Mouse (Mus musculus) liver, embryonic 11.5 days (tissue): ENCODE data around the gene Cybc1. TPM values are rescaled to one million over a fixed set of nuclear protein-coding genes. Genes with fewer than 3 reads are reported as not detected.
A peak's percentile ranks its signal among the peaks of the same experiment; 100 is the strongest.

Experiments
- ATAC-seq: fragments of 200-750 bp; cut with Nextera tagmentation; replicated peaks from 2 replicates; pipeline ENCODE4 v1.8.0; 2017; ENCODE audit warnings: moderate number of reproducible peaks, mild to moderate bottlenecking, moderate TSS enrichment, moderate library complexity; ENCODE audit not compliant: low FRiP score
- DNase-seq: peaks from one replicate; pipeline ENCODE4 v3.0.0-alpha.2; 2017; ENCODE audit warnings: low spot score
- H3K27ac ChIP-seq: fragments of 300-500 bp; sonication (generic); 2 replicates; pipeline ENCODE4 v1.5.1; 2014; ENCODE audit warnings: mild to moderate bottlenecking, low read depth, low read length, control low read depth
- H3K27me3 ChIP-seq: fragments of 300-500 bp; sonication (generic); replicated peaks from 2 replicates; pipeline ENCODE4 v1.6.1; 2014; ENCODE audit warnings: low read length, mixed read lengths; ENCODE audit not compliant: control insufficient read depth, insufficient read depth
- H3K36me3 ChIP-seq: fragments of 300-500 bp; sonication (generic); 2 replicates; pipeline ENCODE4 v1.6.1; 2014; ENCODE audit warnings: mild to moderate bottlenecking, low read length, moderate library complexity, mixed read lengths; ENCODE audit not compliant: control insufficient read depth, insufficient read depth
- H3K4me1 ChIP-seq: fragments of 300-500 bp; sonication (generic); replicated peaks from 2 replicates; pipeline ENCODE4 v1.6.1; 2014; ENCODE audit warnings: low read length, mixed read lengths; ENCODE audit not compliant: control insufficient read depth, insufficient read depth
- H3K4me2 ChIP-seq: fragments of 300-500 bp; sonication (generic); 2 replicates; pipeline ENCODE4 v1.6.1; 2014; ENCODE audit warnings: mild to moderate bottlenecking, control low read depth, moderate library complexity
- H3K4me3 ChIP-seq: fragments of 300-500 bp; sonication (generic); 2 replicates; pipeline ENCODE4 v1.5.1; 2014; ENCODE audit warnings: low read depth, low read length, control low read depth
- H3K9ac ChIP-seq: fragments of 300-500 bp; sonication (generic); 2 replicates; pipeline ENCODE4 v1.6.1; 2014; ENCODE audit warnings: low read depth, low read length, control low read depth
- H3K9me3 ChIP-seq: fragments of 300-500 bp; sonication (generic); 2 replicates; pipeline ENCODE4 v1.6.1; 2016; ENCODE audit warnings: low read length, inconsistent platforms, mixed read lengths; ENCODE audit not compliant: control insufficient read depth
- WGBS: fragments of 180-500 bp; shearing (Covaris S2); extraction: QIAGEN DNeasy Blood & Tissue Kit; methylation state at CpG from one replicate; pipeline ENCODE4 v1.1.7; 2014; 5-methylcytosine and 5-hydroxymethylcytosine counted together
- polyA plus RNA-seq: library from polyadenylated mRNA; unstranded; fragments of >200 nt; fragmentation: Nextera tagmentation; extraction: Ambion mirVana; gene quantifications from 2 replicates; pipeline ENCODE4 v1.2.1, GENCODE M21; 2014

Cybc1 gene
- polyA plus RNA-seq, 1 experiment from 2014 or later, result 35.1 TPM

GRCm38 (mm10) chr11:121237345-121238128 is 8.4 kb upstream of the Cybc1 start:
- Histone ChIP-seq H3K27me3 (no peaks in the 10 kb centered on the region), H3K9ac (peak overlapping the region; percentile 84), H3K4me3 (peak overlapping the region; percentile 91), H3K9me3 (no peaks in the 10 kb centered on the region), H3K4me1 (peaks cover 30% of the 10 kb centered on the region), H3K4me2 (peak overlapping the region; percentile 80), H3K27ac (peak overlapping the region; percentile 99), H3K36me3 (peaks cover 11% of the 10 kb centered on the region)
- no peak for DNase-seq
- WGBS, result 5% methylated on average over 28 of the region's 28 CpGs
- ATAC-seq, result peak; percentile 19; the same call in 1 of the 2 replicates

GRCm38 (mm10) chr11:121236564-121237344 is 7.6 kb upstream of the Cybc1 start, which contains the start of gene Narf:
TSS of gene Narf (plus strand) at chr11:121237253.
- peak within 1 kb of the TSS; percentile 80 for H3K4me2 ChIP-seq
- H3K27me3 ChIP-seq, result no peaks in the 10 kb centered on the region
- H3K9me3 ChIP-seq, result no peaks in the 10 kb centered on the region
- WGBS, result under 1% methylated on average over 50 of the region's 50 CpGs
- H3K9ac ChIP-seq, result peak within 1 kb of the TSS; percentile 84
- DNase-seq (peak; percentile 99), ATAC-seq (peak; percentile 96)
- peak within 1 kb of the TSS; percentile 91 for H3K4me3 ChIP-seq
- H3K4me1 ChIP-seq, result peaks cover 36% of the 10 kb centered on the region
- H3K27ac ChIP-seq, result peak within 1 kb of the TSS; percentile 99
- H3K36me3 ChIP-seq, result peaks cover 5% of the 10 kb centered on the region; the same call in 1 of the 2 replicates

GRCm38 (mm10) chr11:121235475-121236238 is 6.5 kb upstream of the Cybc1 start:
- no peak for DNase-seq

DNA sequence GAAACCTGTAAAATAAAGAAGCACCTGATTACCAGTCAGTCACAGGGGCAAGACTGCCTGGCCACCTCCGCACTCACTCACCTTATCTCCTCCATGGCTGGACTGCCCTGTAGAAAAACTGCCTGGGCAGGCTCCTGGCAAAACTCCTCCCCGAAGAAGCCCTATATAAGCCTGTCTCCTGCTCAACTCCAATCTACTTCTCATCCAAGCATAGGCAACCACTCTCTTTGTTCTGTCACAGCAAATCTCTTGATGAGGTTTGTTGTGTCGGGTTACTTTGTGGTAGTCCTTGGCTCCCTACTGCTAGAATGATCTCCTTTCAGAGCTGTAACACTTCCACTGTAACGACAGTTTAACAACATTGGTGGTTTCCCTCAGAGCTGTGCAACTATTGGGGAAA is 3.6 kb upstream of the Cybc1 start:
- H3K4me3 ChIP-seq, result no peak overlapping the region
- DNase-seq (no peak), ATAC-seq (no peak)
- H3K9me3 ChIP-seq, result no peaks in the 10 kb centered on the region
- H3K36me3 ChIP-seq, result no peaks in the 10 kb centered on the region
- no peaks in the 10 kb centered on the region for H3K27me3 ChIP-seq
- H3K27ac ChIP-seq, result no peak overlapping the region; the same call in 1 of the 2 replicates
- H3K4me1 ChIP-seq, result peaks cover 41% of the 10 kb centered on the region
- H3K4me2 ChIP-seq, result peak overlapping the region; percentile 12; the same call in 1 of the 2 replicates
- 27% methylated on average over 4 of the region's 4 CpGs for WGBS
- H3K9ac ChIP-seq, result 0 out of 2 replicates have a peak overlapping the region, but pooled peaks have one; percentile 40

More at GRCm38 (mm10) chr11:121235475-121236238, 6.5 kb upstream of the Cybc1 start:
- H3K36me3 ChIP-seq, result 0 out of 2 replicates have a peak, but pooled peaks cover 4% of the 10 kb centered on the region
- no peaks in the 10 kb centered on the region for H3K9me3 ChIP-seq
- no peaks in the 10 kb centered on the region for H3K27me3 ChIP-seq
- peaks cover 42% of the 10 kb centered on the region for H3K4me1 ChIP-seq
- H3K4me2 ChIP-seq, result peak overlapping the region; percentile 66
- no peak for ATAC-seq
- WGBS, result 22% methylated on average over 9 of the region's 9 CpGs
- H3K27ac ChIP-seq, result peak overlapping the region; percentile 99
- H3K9ac ChIP-seq, result peak overlapping the region; percentile 84
- peak overlapping the region; percentile 91 for H3K4me3 ChIP-seq

DNA sequence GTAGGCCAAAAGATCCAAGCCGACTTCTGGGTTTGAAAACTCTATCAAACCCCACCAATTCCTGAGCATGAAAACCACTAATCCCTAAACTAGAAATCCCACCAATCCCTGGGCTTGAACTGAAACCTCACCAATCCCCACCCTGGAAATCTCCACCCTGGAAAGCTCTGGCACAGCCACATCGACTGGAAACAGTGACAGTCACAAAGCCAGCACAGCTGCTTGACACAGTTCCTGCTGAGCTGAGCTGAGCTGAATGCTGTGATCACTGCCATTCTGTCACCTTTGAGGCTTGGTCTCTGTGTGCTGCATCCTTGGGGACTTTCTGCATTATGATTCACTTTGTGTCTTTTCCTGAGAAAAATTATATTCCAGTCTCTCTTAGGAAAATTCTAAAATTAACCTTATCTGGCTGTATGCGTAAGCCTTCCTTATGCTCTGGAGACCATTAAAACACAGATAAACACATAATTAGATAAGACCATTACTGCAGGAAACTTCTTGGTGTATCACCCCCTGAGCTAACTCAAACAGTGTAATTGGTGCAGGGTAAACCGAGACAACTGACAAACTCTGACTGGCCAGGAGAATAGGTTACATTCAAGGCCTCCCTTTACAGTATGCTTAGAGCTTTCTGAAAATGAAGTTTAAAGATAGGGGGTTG is 2.6 kb upstream of the Cybc1 start:
- DNase-seq, result no peak
- peaks cover 43% of the 10 kb centered on the region for H3K4me1 ChIP-seq
- no peak overlapping the region for H3K4me3 ChIP-seq
- no peaks in the 10 kb centered on the region for H3K9me3 ChIP-seq
- ATAC-seq, result no peak
- H3K27me3 ChIP-seq, result no peaks in the 10 kb centered on the region
- peak overlapping the region; percentile 80 for H3K27ac ChIP-seq
- 38% methylated on average over 4 of the region's 4 CpGs for WGBS
- H3K9ac ChIP-seq, result no peak overlapping the region
- no peaks in the 10 kb centered on the region for H3K36me3 ChIP-seq
- no peak overlapping the region for H3K4me2 ChIP-seq

- no peak overlapping the region for H3K9ac ChIP-seq
- H3K36me3 ChIP-seq, result no peaks in the 10 kb centered on the region; the same call in 1 of the 2 replicates
- peaks cover 43% of the 10 kb centered on the region for H3K4me1 ChIP-seq
- no peak overlapping the region for H3K4me2 ChIP-seq
- no peaks in the 10 kb centered on the region for H3K27me3 ChIP-seq
- 70% methylated on average over 4 of the region's 4 CpGs for WGBS
- no peaks in the 10 kb centered on the region for H3K9me3 ChIP-seq
- H3K27ac ChIP-seq, result peak overlapping the region; percentile 80; the same call in 1 of the 2 replicates
- no peak for DNase-seq
- no peak overlapping the region for H3K4me3 ChIP-seq
- no peak for ATAC-seq
These were observed 2.1 kb upstream of the Cybc1 start for GRCm38 (mm10) chr11:121231191-121231590.

DNA sequence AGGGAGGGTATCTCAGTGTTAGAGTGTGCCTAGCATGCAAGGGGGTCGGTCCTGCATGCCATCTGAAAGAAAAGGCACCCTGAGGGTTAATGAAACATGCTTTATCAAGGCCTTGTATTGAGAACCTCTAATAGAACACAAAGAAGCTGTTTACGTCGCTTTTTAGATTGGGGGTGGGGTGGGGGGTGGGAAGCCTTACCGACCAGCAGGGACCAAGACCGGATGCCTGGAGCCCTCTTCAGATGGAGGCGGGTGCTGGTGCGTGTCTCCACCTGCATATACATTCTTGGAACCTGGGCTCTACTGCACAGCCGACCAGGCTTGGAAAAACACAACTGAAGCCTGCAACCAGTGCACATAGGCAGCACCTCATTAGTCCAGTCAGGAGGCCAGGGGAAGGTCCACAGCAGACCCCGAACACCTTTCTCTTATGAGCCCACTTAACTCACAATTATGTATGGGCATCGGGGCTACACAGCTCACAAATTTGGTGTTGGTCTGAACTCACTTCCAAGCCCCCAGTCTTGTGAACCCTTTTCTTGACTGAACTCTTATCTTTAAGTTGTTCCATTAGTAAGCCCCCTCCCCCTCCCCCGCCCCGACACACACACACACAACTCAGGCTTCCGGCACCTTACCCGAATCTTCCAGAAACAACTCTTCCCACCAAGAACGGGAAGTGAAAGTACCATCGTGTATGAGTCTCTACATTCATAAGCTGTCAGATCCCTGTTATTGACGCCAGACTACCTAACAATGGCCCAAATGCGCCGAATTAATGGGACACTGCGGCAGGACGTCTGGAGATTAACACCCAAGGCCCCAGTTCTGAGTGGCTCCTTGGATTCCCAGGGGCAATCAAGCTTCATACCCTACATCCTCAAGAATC is 749 bp downstream of the Cybc1 start:
- 21% methylated on average over 21 of the region's 21 CpGs for WGBS
- no peaks in the 10 kb centered on the region for H3K9me3 ChIP-seq
- H3K4me2 ChIP-seq, result peak overlapping the region; percentile 91
- H3K9ac ChIP-seq, result peak overlapping the region; percentile 83
- 0 out of 2 replicates have a peak, but pooled peaks have one; percentile 3 for ATAC-seq
- peak overlapping the region; percentile 81 for H3K27ac ChIP-seq
- H3K27me3 ChIP-seq, result no peaks in the 10 kb centered on the region
- H3K36me3 ChIP-seq, result peaks cover 23% of the 10 kb centered on the region
- H3K4me1 ChIP-seq, result peaks cover 32% of the 10 kb centered on the region
- H3K4me3 ChIP-seq, result peak overlapping the region; percentile 84
- DNase-seq, result no peak
